Mouse (Mus musculus) heart, embryonic 11.5 days (tissue): ENCODE results near the gene Myh13. TPM values are rescaled to one million over a fixed set of nuclear protein-coding genes. Genes with fewer than 3 reads are reported as not detected.

Experiments used
- polyA plus RNA-seq: library from polyadenylated mRNA; unstranded; fragments of >200 nt; fragmentation: Nextera tagmentation; extraction: Ambion mirVana; gene quantifications from 2 replicates; pipeline ENCODE4 v1.2.1, GENCODE M21; 2014

The Myh13 gene
- polyA plus RNA-seq, 1 experiment from 2014 or later: not detected

Other genes with a start within 250 kb of the Myh13 start
- gene Myh3, start 243.4 kb upstream of the Myh13 start, polyA plus RNA-seq: 0.44 and 0.56 TPM in 2 replicates
- not detected in 2 replicates for gene Myh2, start 150.6 kb upstream of the Myh13 start, polyA plus RNA-seq
- 0.11 and 0.13 TPM in 2 replicates for gene Myh1, start 121.6 kb upstream of the Myh13 start, polyA plus RNA-seq
- gene Myh4, start 83.6 kb upstream of the Myh13 start, polyA plus RNA-seq: not detected in 2 replicates
- gene Myh8, start 44.5 kb upstream of the Myh13 start, polyA plus RNA-seq: 0.28 and 0.34 TPM in 2 replicates
- gene Gas7, start 133.8 kb downstream of the Myh13 start, polyA plus RNA-seq: 5.3 and 5.4 TPM in 2 replicates